Mouse (Mus musculus) forebrain, embryonic 14.5 days (tissue): ENCODE data around the gene Simc1. TPM values are rescaled to one million over a fixed set of nuclear protein-coding genes. Genes with fewer than 3 reads are reported as not detected.
"Not testable (repeated sequence)": the region's sequence is repeated elsewhere in the genome, so short reads cannot be mapped to it uniquely, and the experiment has no call there.

Source experiments
- ATAC-seq: fragments of 200-750 bp; cut with Nextera tagmentation; 2 replicates; pipeline ENCODE4 v1.8.0; 2017; ENCODE audit warnings: mild to moderate bottlenecking, moderate library complexity
- DNase-seq: peaks from one replicate; pipeline ENCODE4 v3.0.0-alpha.2; 2015; ENCODE audit warnings: low spot score
- H3K27ac ChIP-seq: fragments of 300-500 bp; sonication (generic); 2 replicates; pipeline ENCODE4 v1.5.1; 2014; ENCODE audit warnings: low read depth, mild to moderate bottlenecking, control low read depth, low read length, moderate library complexity
- H3K27me3 ChIP-seq: fragments of 300-500 bp; sonication (generic); replicated peaks from 2 replicates; pipeline ENCODE4 v1.6.1; 2014; ENCODE audit warnings: low read length, control low read depth, mixed read lengths; ENCODE audit not compliant: control insufficient read depth, insufficient read depth
- H3K36me3 ChIP-seq: fragments of 300-500 bp; sonication (generic); 2 replicates; pipeline ENCODE4 v1.6.1; 2014; ENCODE audit warnings: low read length, control low read depth; ENCODE audit not compliant: control insufficient read depth, insufficient read depth
- H3K4me1 ChIP-seq: fragments of 300-500 bp; sonication (generic); 2 replicates; pipeline ENCODE4 v1.6.1; 2014; ENCODE audit warnings: antibody characterized with exemption, low read length, control low read depth; ENCODE audit not compliant: control insufficient read depth, insufficient read depth
- H3K4me2 ChIP-seq: fragments of 300-500 bp; sonication (generic); 2 replicates; pipeline ENCODE4 v1.6.1; 2014; ENCODE audit warnings: mild to moderate bottlenecking, control low read depth, low read length
- H3K4me3 ChIP-seq: fragments of 300-500 bp; sonication (generic); 2 replicates; pipeline ENCODE4 v1.5.1; 2014; ENCODE audit warnings: low read depth, low read length, control low read depth
- H3K9ac ChIP-seq: fragments of 300-500 bp; sonication (generic); 2 replicates; pipeline ENCODE4 v1.6.1; 2014; ENCODE audit warnings: mild to moderate bottlenecking, low read length, control low read depth, moderate library complexity
- H3K9me3 ChIP-seq: fragments of 300-500 bp; sonication (generic); replicated peaks from 2 replicates; pipeline ENCODE4 v1.6.1; 2016; ENCODE audit warnings: low read length, control low read depth, mixed read lengths; ENCODE audit not compliant: control insufficient read depth
- WGBS: fragments of 180-500 bp; shearing (Covaris S2); extraction: QIAGEN DNeasy Blood & Tissue Kit; methylation state at CpG from one replicate; pipeline ENCODE4 v1.1.7; 2014; 5-methylcytosine and 5-hydroxymethylcytosine counted together
- polyA plus RNA-seq: library from polyadenylated mRNA; unstranded; fragments of >200 nt; fragmentation: Nextera tagmentation; extraction: Ambion mirVana; gene quantifications from 2 replicates; pipeline ENCODE4 v1.2.1, GENCODE M21; 2014

The Simc1 gene
- polyA plus RNA-seq, 1 experiment from 2014 or later: 23.0 TPM

GRCm38 (mm10) chr13:54479286-54479685 lies 24.3 kb upstream of the Simc1 start:
- WGBS: 62% methylated on average over 3 of the region's 3 CpGs
- H3K27ac ChIP-seq: no peak overlapping the region
- H3K27me3 ChIP-seq: no peaks in the 10 kb centered on the region
- ATAC-seq (no peak), DNase-seq (peak; percentile 41)
- H3K9me3 ChIP-seq: no peaks in the 10 kb centered on the region
- H3K4me3 ChIP-seq: no peak overlapping the region
- H3K4me1 ChIP-seq: no peaks in the 10 kb centered on the region
- no peaks in the 10 kb centered on the region for H3K36me3 ChIP-seq
- no peak overlapping the region for H3K4me2 ChIP-seq
- no peak overlapping the region for H3K9ac ChIP-seq

- DNase-seq: no peak
- Histone ChIP-seq H3K9me3 (no peaks in the 10 kb centered on the region), H3K27ac (no peak overlapping the region), H3K36me3 (no peaks in the 10 kb centered on the region), H3K4me1 (no peaks in the 10 kb centered on the region), H3K27me3 (no peaks in the 10 kb centered on the region), H3K4me2 (no peak overlapping the region), H3K9ac (no peak overlapping the region), H3K4me3 (no peak overlapping the region)
- 87% methylated on average over 14 of the region's 14 CpGs for WGBS
- ATAC-seq: no peak
These were observed 22.1 kb upstream of the Simc1 start for GRCm38 (mm10) chr13:54481498-54481897.

DNA sequence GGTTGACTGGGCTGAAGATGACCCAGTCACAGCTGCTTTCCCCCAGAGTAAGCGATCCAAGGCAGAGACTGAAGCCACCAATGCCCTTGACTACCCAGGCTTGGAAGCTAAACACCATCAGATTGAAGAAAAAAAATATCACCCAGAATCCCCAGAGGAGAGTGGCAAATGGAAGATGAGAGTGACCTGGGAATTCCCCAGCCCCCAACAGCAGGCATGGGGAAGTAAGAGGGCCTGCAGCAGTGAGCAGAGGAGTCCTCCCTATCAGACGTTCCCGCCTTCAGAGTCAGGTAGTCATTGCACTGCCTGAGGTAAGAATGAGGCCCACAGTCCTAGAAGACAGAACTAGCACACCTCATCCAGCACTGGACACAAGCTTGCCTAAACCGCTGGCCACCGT lies 13.2 kb upstream of the Simc1 start:
- H3K36me3 ChIP-seq: no peaks in the 10 kb centered on the region
- H3K4me3 ChIP-seq: no peak overlapping the region
- no peak overlapping the region for H3K4me2 ChIP-seq
- H3K27me3 ChIP-seq: no peaks in the 10 kb centered on the region
- no peak overlapping the region for H3K27ac ChIP-seq
- WGBS: 85% methylated on average over 5 of the region's 5 CpGs
- ATAC-seq (no peak), DNase-seq (no peak)
- no peaks in the 10 kb centered on the region for H3K9me3 ChIP-seq
- no peak overlapping the region for H3K9ac ChIP-seq
- H3K4me1 ChIP-seq: no peaks in the 10 kb centered on the region

- WGBS: 79% methylated on average over 6 of the region's 6 CpGs
- no peaks in the 10 kb centered on the region for H3K4me1 ChIP-seq
- H3K9ac ChIP-seq: no peak overlapping the region
- H3K27me3 ChIP-seq: no peaks in the 10 kb centered on the region
- no peak overlapping the region for H3K27ac ChIP-seq
- no peaks in the 10 kb centered on the region for H3K36me3 ChIP-seq
- no peak for DNase-seq
- no peak overlapping the region for H3K4me3 ChIP-seq
- no peak overlapping the region for H3K4me2 ChIP-seq
- H3K9me3 ChIP-seq: no peaks in the 10 kb centered on the region
- ATAC-seq: no peak
These were observed 12.2 kb upstream of the Simc1 start for GRCm38 (mm10) chr13:54491381-54491780.

- H3K9ac ChIP-seq, H3K27ac ChIP-seq, H3K4me3 ChIP-seq, H3K4me2 ChIP-seq, H3K9me3 ChIP-seq, H3K27me3 ChIP-seq, H3K4me1 ChIP-seq, ATAC-seq, DNase-seq, H3K36me3 ChIP-seq: not testable (repeated sequence)
- 92% methylated on average over 7 of the region's 7 CpGs for WGBS
These were observed 4.0 kb upstream of the Simc1 start for GRCm38 (mm10) chr13:54499551-54499950.

DNA sequence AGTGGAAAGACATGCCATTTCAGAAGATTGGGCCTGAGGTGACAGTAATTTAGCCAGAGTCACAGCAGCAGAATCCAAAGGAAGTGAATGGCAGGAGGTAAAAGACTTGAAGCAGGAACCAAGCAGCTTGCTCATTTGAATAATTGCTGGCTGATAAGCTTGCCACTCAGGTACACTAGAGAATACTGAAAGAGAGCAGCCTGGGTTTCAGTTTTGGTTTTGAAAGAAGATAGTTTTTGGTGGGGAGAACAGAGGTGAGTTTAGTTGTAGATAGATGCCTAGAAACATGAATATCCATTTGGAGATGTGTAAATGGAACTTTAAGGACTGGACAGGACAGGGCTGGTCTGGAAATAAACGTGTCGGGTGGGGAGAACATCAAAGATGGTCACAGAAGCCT lies 2.2 kb upstream of the Simc1 start:
- H3K9ac ChIP-seq: no peak overlapping the region
- H3K9me3 ChIP-seq: no peaks in the 10 kb centered on the region
- peaks cover 11% of the 10 kb centered on the region for H3K4me1 ChIP-seq
- H3K27me3 ChIP-seq: no peaks in the 10 kb centered on the region
- H3K36me3 ChIP-seq: no peaks in the 10 kb centered on the region
- no peak overlapping the region for H3K4me3 ChIP-seq
- DNase-seq (no peak), ATAC-seq (no peak)
- 88% methylated on average over 2 of the region's 2 CpGs for WGBS
- H3K4me2 ChIP-seq: no peak overlapping the region
- H3K27ac ChIP-seq: no peak overlapping the region

DNA sequence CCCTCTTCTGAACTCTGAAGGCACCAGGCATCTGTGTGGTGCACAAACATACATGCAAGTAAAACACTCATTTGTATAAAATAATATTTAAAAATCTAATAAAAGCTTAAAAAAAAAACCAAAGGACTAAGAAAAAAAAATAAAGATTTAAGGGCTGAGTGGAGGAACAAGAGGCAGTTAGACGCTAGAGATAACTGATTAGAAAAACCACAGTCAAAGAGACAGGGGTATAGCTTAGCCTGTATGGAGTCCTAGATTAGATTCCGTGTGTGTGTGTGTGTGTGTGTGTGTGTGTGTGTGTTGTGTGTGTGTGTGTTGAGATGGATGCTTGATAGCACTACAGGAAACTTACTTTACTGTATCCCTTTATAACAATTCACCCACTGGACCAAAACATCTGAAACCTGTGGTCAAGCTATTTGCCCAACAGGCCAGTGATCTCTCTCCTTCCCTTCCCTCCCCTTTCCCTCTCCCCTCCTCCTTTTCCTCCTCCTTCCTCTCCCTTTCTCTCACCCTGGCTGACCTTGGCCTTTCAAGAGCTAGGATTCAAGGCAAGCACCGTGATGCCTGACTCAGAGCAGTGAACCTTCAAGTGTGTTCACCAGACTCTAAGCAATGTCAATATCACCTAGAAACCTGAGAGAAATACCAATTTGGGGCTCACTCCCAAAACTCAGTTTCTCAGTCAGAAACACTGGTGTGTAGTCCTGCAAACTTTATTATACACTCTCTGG lies 1.5 kb upstream of the Simc1 start:
- no peaks in the 10 kb centered on the region for H3K9me3 ChIP-seq
- peaks cover 11% of the 10 kb centered on the region for H3K4me1 ChIP-seq
- 68% methylated on average over 3 of the region's 3 CpGs for WGBS
- DNase-seq (no peak), ATAC-seq (no peak)
- H3K4me3 ChIP-seq: no peak overlapping the region
- no peak overlapping the region for H3K9ac ChIP-seq
- H3K27me3 ChIP-seq: no peaks in the 10 kb centered on the region
- H3K27ac ChIP-seq: no peak overlapping the region
- H3K36me3 ChIP-seq: no peaks in the 10 kb centered on the region
- H3K4me2 ChIP-seq: no peak overlapping the region

- Histone ChIP-seq H3K4me2 (peak overlapping the region; percentile 83), H3K4me1 (peaks cover 11% of the 10 kb centered on the region), H3K4me3 (peak overlapping the region; percentile 74), H3K36me3 (no peaks in the 10 kb centered on the region), H3K9ac (peak overlapping the region; percentile 87), H3K27ac (no peak overlapping the region), H3K27me3 (no peaks in the 10 kb centered on the region), H3K9me3 (no peaks in the 10 kb centered on the region)
- under 1% methylated on average over 14 of the region's 14 CpGs for WGBS
- ATAC-seq (no peak; the same call in 1 of the 2 replicates), DNase-seq (no peak)
These were observed 338 bp upstream of the Simc1 start for GRCm38 (mm10) chr13:54503278-54503603.

DNA sequence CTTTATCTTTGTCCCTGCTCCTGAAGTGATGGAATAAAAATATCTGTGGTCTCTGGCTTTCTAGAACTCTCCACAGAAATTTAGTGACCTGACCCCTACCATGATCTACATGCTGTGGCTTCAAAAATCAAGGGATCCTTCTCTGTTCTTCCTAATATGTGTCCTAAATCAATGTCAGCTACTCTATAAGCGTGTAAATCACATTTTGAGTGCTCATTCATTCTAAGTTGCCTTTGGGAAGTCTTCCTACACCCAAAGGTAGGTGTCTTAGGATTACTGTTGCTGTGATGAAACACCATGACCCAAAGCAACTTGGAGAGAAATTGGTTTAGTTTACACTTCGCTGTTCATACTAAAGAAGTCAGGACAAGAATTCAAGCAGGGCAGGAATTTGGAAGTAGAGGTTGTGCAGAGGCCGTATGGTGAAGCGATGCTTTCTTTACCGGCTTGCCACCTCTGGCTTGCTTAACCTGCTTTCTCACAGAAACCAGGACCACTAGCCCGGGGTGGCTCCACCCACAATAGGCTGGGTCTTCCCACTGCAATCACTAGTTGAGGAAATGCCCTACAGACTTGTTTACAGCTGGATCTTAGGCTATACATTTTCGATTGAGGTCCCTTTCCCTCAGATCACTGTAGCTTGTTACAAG lies 1.2 kb downstream of the Simc1 start:
- H3K36me3 ChIP-seq: no peaks in the 10 kb centered on the region
- peak overlapping the region; percentile 83 for H3K4me2 ChIP-seq
- H3K9me3 ChIP-seq: no peaks in the 10 kb centered on the region
- H3K4me1 ChIP-seq: peaks cover 11% of the 10 kb centered on the region
- H3K27me3 ChIP-seq: no peaks in the 10 kb centered on the region
- ATAC-seq (no peak), DNase-seq (no peak)
- 52% methylated on average over 7 of the region's 7 CpGs for WGBS
- H3K9ac ChIP-seq: peak overlapping the region; percentile 87
- peak overlapping the region; percentile 74 for H3K4me3 ChIP-seq
- no peak overlapping the region for H3K27ac ChIP-seq
